Mouse (Mus musculus) CH12.LX (cell line): ENCODE measurements at regions not wholly inside any gene's neighbourhood (a gene's known extent, or its start where the extent isn't known, plus 50 kb on each side); places are given as distances from the start of the nearest gene placed in this dataset.

Experiments used
- CTCF ChIP-seq, 2 experiments: IDR thresholded peaks in 1 of 2; conservative IDR thresholded peaks in 1 of 2; 2 replicates each; pipeline ENCODE4 v1.5.1; 2011 to 2012; ENCODE audit warnings: low read depth in 2 of 2, low read length in 2 of 2, improper control_type of control experiment in 1 of 2, inconsistent platforms in 1 of 2, mild to moderate bottlenecking in 1 of 2, moderate library complexity in 1 of 2
- JUN ChIP-seq: IDR thresholded peaks from 2 replicates; pipeline ENCODE4 v1.6.1; 2011; ENCODE audit warnings: low read depth, mild to moderate bottlenecking, low read length, improper control_type of control experiment, moderate library complexity; ENCODE audit not compliant: insufficient read depth
- POLR2A ChIP-seq: IDR thresholded peaks from 2 replicates; pipeline ENCODE4 v1.6.1; 2011; ENCODE audit warnings: low read depth, mild to moderate bottlenecking, improper control_type of control experiment, low read length

DNA sequence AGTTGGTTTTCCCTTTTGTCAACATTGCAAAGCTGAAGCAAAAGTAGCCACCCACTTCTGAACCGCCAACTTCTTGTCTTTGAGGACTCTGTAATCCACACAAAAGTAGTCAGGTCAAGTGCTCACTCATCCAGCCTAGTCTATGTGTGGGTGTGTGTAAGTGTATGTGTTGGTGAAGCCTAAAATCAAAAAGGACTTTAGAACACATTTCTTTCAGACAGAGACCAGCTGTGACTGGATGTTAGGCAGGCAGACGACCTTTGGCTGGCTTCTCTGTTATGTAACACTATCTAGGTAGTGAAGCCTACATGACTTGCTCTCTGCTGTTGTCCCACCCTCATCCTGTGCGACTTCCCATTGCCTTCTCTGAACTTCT lies 67.3 kb upstream of the Sesn3 start:
- no peak for TF ChIP-seq CTCF (conservative IDR thresholded peaks at IDR 0.05 in 1 of 2, IDR thresholded peaks at IDR 0.05 in 1 of 2; ENCODE audit: low read depth in 2 of 2, low read length in 2 of 2)
- TF ChIP-seq POLR2A = no peak
- no peak for TF ChIP-seq JUN
